Mouse (Mus musculus) adrenal gland, postnatal 10 days (tissue): ENCODE results near the gene Vax2. TPM values are rescaled to one million over a fixed set of nuclear protein-coding genes. Genes with fewer than 3 reads are reported as not detected.

Experiments used
- DNase-seq: peaks from one replicate; pipeline ENCODE4 v3.0.0; 2021; ENCODE audit warnings: mixed read lengths
- long read RNA-seq, 2 experiments: library from polyadenylated mRNA; stranded (forward); transcript quantifications; one replicate each; pipeline ENCODE4 v2.0.0; 2021
- total RNA-seq, 2 experiments: library from RNA; stranded (reverse); gene quantifications; 2 replicates each; pipeline ENCODE4 v1.2.3; 2021

Gene Vax2
- not detected for total RNA-seq
- long read RNA-seq, experiment 1: 0 reads
- long read RNA-seq, experiment 2: 0 reads

DNA sequence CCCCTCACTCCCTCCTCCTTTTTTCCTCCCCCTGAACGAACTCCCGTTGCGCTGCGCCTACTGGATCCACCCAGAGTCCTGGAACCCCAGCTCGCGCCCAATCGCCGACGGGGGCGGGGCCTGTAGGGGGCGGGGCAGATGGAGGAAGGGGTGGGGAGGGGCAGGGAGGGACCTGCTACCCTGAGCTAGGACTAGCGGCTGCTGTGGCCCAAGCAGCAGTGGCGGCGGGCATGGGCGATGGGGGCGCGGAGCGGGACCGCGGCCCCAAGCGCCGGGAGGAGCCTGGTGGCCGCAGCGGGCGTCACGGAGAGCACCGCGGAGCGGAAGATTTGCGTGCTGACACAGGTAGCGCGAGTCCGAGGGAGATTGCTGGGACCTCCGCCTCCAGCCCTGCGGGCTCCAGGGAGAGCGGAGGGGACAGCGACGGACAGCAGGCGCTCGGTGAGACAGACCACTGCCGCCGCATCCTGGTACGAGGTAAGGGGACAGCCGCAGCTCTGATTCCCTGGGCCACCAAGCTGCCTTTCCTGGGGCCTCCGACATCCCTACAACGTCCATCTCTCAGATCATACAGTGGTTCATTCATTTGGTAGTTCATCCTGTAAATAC is at the start of gene Vax2:
Vax2 (plus strand) TSS at position 198 of the 609 bp plus-strand sequence.
- DNase-seq: peak; percentile 89

DNA sequence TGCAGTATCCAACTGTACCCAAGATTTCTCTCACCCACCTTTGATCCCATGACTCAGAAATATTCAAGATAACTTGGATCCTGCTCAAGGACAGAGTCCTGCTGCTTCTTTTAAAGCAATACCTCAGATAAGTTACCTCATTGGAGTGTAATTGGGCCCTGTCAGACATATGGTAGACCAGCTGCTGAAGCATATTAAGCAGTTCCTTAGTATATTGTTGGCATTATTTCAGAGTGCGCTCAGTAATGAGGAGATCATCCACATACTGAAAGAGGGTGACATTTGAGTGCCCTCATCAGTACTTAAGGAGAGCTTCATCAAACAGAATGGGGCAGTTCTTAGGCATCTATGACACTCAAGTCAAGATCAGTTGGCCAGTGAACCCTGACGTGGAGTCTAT is 46.1 kb upstream of the Vax2 start:
- DNase-seq: no peak

DNA sequence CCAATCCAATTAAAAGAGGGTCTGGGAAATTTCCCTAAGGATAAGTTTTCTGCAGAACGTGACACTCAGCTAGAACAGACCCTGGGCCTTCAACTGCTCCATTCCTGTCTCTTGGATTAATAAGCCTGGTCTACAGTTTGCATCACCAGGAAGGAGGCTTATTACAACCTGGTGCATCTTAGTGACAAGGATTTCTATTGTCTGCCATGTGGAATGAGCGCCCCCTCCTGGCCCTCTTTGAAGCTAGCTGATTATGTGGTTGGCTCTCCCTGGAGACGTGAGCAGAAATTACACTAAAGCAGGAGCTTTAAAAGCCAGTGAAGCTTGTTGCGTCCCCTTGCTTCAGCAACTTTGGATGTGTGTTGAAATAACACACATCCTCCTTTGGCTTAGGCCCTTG is 37.7 kb upstream of the Vax2 start:
- DNase-seq: peak; percentile 85

DNA sequence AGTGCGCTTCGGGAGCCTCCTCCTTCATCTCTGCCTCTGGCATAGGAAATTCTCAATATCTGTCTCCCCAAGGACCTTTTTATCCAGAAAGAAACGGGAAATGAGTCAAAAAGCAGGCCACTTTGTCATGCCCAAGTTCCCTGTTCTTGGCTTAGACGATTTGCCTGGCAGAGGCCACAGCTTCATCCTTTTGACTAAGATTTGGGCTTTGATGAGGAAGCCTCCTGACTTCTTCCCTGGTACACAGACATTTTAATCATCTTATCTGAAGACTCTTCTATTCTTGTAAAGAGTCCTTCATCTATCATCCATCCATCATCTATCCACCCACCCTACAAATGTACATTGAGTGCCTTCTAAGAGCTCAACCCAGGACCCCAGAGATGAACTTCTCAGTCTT is 33.3 kb upstream of the Vax2 start, which contains the start of gene Cd207:
Cd207 (minus strand) TSS at position 101 of the 400 bp plus-strand sequence.
- no peak for DNase-seq

DNA sequence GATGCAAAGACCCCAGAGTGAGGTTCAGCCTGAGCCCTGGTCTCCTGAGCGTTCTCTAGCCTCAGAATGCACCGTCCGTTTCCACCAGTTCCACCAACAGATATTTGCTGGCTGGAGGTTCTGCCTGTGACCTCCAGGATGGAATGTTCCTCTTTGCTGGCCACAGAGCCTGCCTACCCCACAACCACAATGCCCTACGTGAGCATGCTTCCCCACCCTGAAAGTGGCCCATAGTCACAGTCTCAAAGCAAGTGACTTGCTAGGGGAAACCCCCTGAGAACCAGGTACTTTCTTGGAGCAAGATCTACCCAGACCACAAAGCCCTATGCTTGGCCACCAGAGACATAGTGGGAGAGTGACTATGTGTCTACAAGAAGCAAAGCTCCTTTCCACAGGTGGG is 21.7 kb upstream of the Vax2 start:
- DNase-seq: no peak

DNA sequence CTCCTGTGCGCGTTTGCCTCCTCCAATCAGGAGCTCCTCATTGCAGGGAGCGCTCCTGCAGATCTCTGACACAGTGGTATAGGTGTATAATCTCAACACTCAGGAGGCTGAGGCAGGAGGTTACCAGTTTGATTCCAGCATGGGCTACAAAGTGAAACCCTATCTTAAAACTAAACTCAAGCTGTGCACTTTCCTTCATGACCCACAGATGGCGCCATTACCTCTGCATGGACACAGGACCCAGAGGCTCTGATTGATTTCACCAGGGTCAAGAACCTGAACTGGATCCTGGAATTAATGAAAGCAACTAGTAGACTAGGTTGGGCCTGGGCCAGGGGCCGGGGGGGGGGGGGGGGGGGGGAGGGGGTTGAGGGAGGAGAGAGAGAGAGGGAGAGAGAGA is 20.8 kb upstream of the Vax2 start:
- DNase-seq: peak; percentile 64

DNA sequence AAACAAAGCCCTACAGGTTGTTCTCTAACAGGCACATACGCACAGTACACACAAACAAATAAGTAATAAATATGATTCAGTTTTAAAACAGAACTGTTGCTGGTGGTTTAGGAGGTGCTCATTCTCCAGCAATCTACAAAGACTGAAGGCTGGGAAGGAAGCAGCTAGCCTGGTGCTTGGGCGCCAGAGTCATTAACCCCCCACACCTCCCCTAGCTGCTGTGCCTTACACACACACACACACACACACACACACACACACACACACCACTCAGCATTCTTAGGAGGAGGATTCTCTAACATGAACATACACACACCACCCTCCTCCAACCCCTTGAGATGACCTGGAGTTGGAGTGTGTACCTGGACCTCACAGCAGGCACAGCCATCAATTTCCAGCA is 20.1 kb upstream of the Vax2 start:
- no peak for DNase-seq

DNA sequence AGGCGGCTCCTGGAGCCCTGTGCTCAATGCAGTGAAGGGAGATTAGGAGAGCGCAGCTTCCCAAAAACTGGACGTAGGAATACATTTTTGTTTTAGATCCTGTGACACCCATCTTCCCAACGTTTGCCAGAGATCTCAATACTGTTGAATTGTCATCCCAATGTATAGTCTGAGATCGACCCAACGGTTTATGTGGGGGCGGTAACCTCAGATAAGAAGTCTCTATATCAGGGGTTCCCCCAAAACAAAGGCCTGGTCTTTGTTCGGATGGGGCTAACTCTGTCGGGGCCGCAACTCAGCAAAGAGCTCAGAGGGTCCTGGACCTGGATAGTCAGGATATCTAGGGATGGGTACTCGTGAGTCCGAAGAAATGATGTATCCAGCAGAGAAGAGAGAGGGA is 18.1 kb upstream of the Vax2 start:
- no peak for DNase-seq

DNA sequence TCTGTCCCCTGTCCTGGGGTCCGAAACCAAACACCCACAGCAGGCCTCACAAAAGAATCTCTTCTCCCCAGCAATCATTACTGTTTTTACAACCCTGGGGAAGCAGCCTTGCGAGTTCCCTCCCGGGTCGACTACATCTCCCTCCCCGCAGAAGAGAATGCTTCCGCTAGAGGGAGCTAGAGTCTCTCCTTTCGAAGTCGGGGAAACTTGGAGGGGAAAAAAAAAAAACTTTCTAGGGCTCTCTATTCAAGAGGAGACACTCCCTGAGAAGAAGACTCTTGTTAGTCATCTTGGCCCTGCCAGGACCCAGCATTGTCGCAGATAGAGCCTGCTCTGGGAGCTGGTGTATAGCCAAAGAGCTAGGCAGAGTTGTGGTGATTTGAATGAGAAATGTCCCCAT is 17.2 kb upstream of the Vax2 start:
- peak; percentile 66 for DNase-seq

DNA sequence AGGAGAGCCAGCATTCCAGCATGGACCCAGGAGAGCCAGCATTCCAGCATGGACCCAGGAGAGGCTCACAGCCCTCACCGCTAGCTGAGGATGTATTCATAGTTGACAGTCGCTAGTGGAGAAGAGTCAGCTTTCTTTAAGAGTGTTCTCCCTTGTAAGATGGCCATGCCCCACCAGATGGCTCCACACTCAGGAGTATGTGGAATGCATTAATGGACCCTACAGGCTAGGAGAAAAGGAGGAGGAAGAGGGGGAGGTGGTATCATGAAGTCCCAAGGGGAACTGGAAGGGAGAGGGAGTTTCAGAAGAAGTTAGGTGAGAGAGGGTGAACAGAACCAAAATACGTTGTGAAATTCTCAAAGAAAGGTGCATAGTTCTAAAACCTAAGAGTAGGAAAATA is 15.3 kb upstream of the Vax2 start:
- DNase-seq: no peak

DNA sequence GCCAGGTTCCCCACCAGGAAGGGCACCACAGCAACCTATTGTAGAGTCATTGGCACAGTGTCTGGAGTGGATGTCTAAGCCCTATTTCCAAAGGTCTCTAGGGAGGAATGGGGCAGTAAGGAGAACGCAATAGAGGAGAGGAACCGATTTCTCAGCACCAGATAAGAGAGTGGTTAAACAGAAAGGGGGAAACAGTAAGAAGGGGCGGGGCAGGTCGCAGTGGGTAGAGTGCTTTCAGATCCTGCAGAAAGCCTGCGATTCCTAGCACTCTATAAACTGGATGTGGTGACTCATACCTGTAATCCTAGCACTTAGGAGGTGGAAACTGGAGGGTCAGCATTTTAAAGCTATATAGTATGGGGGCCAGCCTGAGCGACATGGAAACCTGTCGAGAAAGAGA is 14.4 kb upstream of the Vax2 start:
- no peak for DNase-seq

DNA sequence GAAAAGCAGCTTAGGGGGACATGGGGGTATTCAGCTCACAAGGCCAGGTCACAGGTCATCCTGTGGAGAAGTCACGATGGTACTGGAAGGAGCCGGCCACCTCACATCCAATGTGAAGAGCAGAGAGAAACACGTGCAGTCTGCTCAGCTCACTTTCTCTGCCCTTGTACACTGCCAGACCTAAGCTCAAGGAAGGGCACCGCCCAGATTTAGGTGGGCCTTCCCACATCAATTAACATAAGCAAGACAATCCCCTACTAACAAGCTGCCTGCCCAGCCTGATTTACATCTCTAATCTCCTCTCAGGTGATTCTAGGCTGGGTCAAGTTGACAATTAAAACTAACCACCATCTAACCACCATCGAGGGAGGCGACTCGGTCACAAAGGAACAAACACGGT is 13.1 kb upstream of the Vax2 start:
- no peak for DNase-seq

DNA sequence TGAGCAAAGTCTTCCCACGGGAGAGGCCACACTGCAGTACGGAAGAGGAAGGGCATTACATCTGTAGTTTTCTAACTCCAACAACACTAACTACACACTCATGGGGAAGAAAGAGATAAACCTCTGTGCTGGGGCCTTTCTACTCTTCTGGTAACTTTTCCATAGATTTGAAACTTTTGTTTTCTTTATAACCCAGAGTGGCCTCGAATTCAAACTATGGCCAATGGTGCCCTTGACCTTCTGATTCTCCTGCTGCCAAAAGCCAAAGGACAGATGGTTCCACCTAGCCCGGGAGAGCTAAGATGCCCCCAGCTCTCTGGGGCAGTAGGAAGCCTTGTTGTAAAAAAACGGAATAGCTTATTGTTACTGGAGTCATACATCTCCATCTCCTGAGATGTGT is 11.1 kb upstream of the Vax2 start:
- DNase-seq: no peak

DNA sequence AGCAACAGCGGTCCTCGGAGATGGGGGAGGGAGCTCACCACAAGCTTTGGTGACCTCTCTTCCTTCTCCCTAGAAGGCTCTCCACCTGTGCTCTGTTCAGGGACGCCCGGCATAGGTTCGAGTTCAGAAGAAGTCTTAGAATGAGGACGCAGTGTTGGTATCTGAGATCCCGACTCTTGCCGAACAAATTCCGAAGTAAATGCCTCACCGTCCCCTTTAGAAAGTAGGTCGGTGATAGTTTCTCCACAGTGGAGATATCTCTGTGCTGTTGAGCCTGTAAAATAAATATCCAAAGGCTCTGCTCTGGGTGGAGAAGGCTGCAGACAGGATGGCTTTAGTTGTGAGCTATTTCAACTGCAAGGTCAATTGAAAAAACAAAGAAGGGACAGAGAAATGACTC is 10.1 kb upstream of the Vax2 start:
- no peak for DNase-seq

DNA sequence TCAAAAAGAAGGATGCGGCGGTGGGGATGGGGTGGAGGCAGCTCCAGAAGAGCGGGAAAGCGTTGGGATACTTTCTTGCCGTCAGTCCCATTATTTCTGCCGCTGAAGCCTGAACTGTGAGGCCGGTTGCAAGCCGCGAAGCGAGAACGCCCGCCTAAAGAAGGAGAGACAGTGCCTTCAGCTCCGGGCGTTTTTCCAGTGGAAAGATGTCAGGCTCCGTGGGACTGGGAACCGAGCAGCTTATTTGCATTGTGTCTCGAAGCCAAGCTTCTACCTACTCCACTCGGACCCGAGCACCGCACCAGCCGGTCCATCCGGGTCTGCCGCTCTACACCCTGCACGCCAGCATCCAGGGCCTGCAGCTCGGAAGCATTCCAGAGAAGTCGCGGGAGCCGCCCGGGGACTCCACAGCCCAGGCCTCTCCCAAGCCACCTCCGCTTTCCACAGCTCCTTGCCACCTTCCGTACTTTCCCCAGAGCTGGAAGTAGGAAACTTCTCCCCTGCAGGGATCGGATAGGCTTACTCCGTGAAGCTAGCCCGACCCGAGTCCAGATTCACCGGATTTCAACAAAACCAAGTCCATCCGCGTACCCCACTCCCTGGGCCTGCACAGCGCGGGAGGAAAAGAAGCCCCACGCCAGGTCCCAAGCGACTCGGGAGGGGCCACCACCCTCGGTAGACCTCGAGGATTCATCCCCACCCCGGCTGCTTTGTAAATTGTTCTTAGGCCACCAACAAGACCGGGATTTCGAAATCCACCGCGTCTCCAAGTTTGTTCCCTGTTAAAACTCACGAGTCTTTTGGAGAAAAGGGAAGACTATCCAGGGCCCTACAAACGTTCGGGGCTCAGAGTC is 8.7 kb upstream of the Vax2 start:
- DNase-seq: no peak

DNA sequence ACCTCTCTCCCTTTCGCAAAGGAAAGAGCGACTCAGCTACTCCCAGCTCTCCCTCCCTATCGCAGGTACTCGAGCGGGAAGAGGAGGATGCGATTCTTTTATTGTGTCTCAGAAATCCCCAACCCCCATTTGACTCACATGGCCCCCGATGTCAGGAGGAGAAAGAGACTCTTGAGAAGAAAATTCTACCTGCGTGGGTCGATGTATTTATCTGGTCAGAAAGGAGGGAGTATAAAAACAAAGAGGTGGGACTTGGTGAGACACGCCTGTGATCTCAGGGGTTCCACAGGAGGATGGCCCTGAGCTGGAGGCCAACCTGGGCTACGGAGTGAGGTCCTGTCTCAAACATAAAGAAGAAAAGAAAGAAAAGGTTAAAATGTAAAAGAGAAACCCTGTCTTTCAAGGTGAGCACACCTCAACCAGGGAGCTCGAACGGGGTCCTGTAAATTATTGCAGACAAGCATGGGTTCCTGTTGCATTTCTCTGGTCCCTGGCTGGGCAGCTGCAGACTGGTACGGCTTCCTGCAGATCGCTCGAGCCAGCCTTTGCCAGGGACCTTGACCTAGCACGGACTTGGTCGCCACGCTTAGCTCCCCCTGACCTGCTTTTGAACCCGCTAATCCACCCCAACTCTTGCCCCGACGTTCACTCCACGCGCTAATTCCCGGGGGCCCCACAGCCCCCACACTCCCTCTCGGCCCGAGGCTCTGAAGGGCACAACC is 7.9 kb upstream of the Vax2 start:
- DNase-seq: no peak

DNA sequence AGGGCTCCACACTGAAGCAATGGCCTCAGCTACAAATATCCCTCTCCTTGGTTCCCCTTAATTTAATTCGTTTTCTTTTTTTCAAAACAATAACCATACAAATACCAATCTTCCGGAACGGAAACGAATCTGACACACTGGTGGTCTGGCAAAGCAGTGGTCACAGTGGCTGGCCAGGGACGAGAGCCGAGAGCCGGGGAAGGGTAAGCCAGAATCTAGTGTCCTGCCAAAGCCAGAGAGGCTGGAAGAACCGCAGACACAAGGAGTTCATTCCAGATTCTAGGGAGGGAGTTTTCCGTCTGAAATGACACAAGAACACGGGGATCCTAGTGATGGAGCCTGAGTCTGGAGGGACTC is 7.4 kb upstream of the Vax2 start:
- DNase-seq: no peak

DNA sequence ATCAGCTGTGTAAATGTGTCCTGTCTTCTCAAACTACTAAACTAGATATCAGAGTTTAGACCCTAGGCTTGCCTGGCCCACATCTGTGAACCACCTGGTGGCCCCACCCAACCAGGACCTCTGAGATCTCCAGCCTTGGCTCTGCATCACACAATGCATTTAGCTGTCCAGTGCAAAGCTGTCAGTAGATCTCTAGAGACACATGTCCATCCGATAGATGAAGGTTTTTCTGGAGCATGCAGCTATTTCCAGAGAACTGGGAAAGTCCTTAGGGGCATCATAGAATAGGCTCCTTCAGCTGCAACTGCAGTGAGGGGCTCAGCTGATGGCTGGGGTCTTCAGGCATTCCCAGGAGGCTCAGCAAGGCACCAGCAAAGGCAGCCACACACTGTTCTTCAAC is 6.8 kb upstream of the Vax2 start:
- no peak for DNase-seq

DNA sequence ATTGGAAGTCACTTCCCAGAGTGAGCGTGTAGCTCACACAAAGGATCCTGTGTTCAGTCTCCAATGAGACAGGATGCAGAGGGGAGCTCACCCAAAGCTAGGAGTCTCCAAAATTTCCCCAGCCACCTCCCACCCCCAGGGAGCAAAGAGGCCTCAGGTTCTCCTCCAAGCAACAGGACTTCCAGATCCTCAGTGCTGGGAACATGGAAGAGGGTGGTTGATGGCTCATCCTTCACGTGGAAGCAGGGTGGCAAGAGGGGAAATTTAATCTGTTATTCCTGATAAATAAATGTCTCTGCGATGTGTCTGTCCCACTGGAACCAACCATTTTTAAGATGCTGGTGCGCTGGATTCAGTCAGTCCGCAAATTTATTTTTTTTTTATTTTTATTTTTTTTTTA is 6.4 kb upstream of the Vax2 start:
- no peak for DNase-seq

DNA sequence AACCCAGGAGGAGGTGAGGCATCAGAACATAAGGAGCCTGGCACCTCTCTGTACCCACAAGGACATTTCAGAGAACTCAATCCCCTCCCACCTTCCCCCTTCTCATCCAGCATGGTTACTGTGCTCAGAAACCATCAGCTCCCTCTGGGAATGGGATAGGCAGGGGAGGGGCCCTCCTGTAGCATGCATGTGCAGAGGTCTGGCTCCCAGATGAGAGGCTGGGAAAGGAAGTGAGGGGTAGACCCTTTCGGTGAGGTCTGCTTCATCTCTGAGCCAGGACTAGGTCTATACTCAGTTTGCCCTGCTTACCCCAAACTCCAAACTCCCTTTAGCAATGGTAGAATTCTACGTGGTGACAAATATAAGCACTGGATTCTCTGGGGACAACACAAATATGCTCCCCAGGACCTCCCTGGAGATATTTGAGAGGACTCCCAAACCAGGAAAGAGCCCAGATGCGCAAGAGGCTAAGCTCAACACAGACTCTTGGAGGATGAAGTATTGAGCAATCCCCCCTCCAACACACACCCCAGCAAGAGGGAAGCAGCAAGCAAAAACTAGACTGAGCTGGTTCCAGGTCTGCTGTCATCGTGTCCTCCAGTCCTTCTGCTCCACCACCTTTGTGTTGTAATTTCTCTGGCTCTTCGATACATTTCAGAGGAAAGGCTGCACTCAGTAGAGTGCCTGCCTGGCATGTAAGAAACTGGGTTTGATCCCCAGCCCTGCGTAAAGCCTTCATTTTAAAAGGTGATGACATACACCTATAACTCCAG is 3.1 kb upstream of the Vax2 start:
- DNase-seq: no peak

DNA sequence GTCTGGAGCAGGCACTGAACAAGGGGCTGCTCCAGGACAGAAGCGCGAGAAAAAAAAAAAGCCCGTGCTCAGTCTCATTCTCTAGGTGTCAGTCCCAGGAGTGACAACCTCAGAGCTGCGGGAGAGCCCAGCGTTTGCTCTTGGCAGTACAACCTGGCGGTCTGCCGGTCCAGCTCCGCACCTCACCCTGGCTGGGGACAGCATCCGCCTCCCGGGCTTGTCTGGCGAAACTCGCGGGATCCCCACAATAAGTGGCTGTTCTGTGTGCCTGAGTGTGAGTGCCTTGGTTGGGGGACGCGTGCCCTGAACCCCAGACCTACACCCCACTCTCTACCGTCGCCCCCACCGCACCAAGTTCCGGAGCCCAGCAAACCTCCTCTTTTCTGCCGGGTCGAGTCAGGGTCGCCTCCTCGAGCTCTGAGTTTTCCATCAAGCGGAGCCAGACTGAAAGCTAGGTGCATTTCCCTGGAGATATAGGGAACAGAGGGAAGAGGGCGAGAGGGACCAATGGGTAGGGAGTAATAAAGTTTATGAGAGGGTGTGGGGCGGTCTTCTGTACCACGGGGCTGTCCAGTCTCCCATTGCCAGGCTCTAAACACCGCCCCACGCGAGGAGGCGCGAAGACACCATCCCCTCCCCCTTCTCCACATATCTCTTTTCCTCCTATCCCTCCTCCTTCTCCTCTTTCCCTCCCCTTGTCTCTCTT is 550 bp upstream of the Vax2 start:
- peak; percentile 20 for DNase-seq
